Mouse (Mus musculus): ENCODE results near the gene Tchp. TPM values are rescaled to one million over a fixed set of nuclear protein-coding genes. Genes with fewer than 3 reads are reported as not detected.

Gene Tchp
- polyA plus RNA-seq, 1 experiment from 2014 or later: 19.8 TPM

GRCm38 (mm10) chr5:114699015-114699414 lies 8.5 kb upstream of the Tchp start:
- Histone ChIP-seq H3K4me1 (no peaks in the 10 kb centered on the region; the same call in 1 of the 2 replicates), H3K4me3 (no peak overlapping the region), H3K9me3 (no peaks in the 10 kb centered on the region), H3K4me2 (no peak overlapping the region), H3K36me3 (no peaks in the 10 kb centered on the region), H3K27ac (no peak overlapping the region), H3K27me3 (peaks cover under 1% of the 10 kb centered on the region; the same call in 1 of the 2 replicates), H3K9ac (no peak overlapping the region)
- WGBS: 62% methylated on average over 7 of the region's 7 CpGs
- no peak for ATAC-seq (ENCODE audit: insufficient number of reproducible peaks, insufficient read depth, low FRiP score, low TSS enrichment, low read depth)

GRCm38 (mm10) chr5:114702403-114703392 lies 4.9 kb upstream of the Tchp start:
- Histone ChIP-seq H3K4me2 (no peak overlapping the region), H3K4me1 (no peaks in the 10 kb centered on the region; the same call in 1 of the 2 replicates), H3K9ac (no peak overlapping the region), H3K4me3 (no peak overlapping the region), H3K27ac (no peak overlapping the region), H3K9me3 (no peaks in the 10 kb centered on the region), H3K36me3 (no peaks in the 10 kb centered on the region), H3K27me3 (no peaks in the 10 kb centered on the region)
- ATAC-seq (ENCODE audit: insufficient number of reproducible peaks, insufficient read depth, low FRiP score, low TSS enrichment, low read depth): no peak
- WGBS: 65% methylated on average over 14 of the region's 14 CpGs

DNA sequence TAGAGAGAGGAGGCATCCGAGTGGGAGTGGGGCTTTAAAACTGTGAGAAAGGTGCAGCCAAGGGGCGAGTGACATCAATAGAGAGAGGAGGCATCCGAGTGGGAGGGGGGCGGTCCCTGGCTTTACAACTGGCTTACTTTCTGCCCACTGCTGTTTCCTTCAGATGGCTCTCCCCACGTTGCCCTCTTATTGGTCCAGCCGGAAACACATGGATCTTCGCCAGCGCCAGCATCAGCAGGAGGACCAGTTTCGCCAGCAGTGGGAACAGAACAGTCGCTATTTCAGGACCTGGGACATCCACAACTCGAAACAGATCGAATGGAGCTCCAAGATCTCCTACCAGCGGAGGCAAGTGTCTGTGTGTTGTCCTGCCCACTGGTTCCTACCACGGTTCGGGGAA lies 931 bp downstream of the Tchp start:
- ATAC-seq (ENCODE audit: insufficient number of reproducible peaks, insufficient read depth, low FRiP score, low TSS enrichment, low read depth): no peak
- Histone ChIP-seq H3K4me3 (peak overlapping the region; percentile 85), H3K27ac (no peak overlapping the region), H3K36me3 (peaks cover 41% of the 10 kb centered on the region), H3K27me3 (no peaks in the 10 kb centered on the region), H3K9me3 (no peaks in the 10 kb centered on the region), H3K9ac (peak overlapping the region; percentile 81), H3K4me1 (peaks cover 7% of the 10 kb centered on the region), H3K4me2 (peak overlapping the region; percentile 77)
- 47% methylated on average over 15 of the region's 15 CpGs for WGBS

DNA sequence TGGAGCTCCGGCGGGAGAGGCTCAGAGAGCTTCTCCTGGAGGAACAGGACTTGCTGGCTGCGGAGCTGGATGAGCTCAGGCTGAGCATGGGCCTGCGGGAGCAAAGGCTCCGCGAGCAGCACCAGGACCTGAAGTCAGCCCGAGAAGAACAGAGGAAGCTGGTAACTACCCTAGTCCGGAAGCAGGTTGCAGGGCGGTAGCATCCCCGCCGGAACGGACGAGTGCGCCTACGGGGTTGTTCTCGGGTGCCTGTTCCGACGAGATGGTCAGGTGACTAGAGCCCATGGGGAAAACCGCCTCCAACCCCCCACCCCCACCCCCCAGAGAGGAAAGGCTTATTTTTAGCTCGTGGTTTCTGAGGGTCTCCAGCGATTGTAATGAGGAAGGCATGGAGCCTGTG lies 1.8 kb downstream of the Tchp start:
- H3K4me3 ChIP-seq: no peak overlapping the region
- no peaks in the 10 kb centered on the region for H3K27me3 ChIP-seq
- H3K4me1 ChIP-seq: peaks cover 7% of the 10 kb centered on the region
- H3K4me2 ChIP-seq: no peak overlapping the region
- peaks cover 50% of the 10 kb centered on the region for H3K36me3 ChIP-seq
- WGBS: 92% methylated on average over 21 of the region's 21 CpGs
- ATAC-seq (ENCODE audit: insufficient number of reproducible peaks, insufficient read depth, low FRiP score, low TSS enrichment, low read depth): no peak
- H3K9me3 ChIP-seq: no peaks in the 10 kb centered on the region
- H3K9ac ChIP-seq: no peak overlapping the region
- H3K27ac ChIP-seq: no peak overlapping the region

GRCm38 (mm10) chr5:114714551-114714950 lies 7.0 kb downstream of the Tchp start:
- peaks cover 97% of the 10 kb centered on the region for H3K36me3 ChIP-seq
- no peak overlapping the region for H3K4me2 ChIP-seq
- no peak overlapping the region for H3K4me3 ChIP-seq
- H3K27ac ChIP-seq: no peak overlapping the region
- WGBS: 90% methylated on average over 18 of the region's 18 CpGs
- no peaks in the 10 kb centered on the region for H3K27me3 ChIP-seq
- no peaks in the 10 kb centered on the region for H3K9me3 ChIP-seq
- H3K4me1 ChIP-seq: no peaks in the 10 kb centered on the region
- no peak for ATAC-seq (ENCODE audit: insufficient number of reproducible peaks, insufficient read depth, low FRiP score, low TSS enrichment, low read depth)
- H3K9ac ChIP-seq: no peak overlapping the region

DNA sequence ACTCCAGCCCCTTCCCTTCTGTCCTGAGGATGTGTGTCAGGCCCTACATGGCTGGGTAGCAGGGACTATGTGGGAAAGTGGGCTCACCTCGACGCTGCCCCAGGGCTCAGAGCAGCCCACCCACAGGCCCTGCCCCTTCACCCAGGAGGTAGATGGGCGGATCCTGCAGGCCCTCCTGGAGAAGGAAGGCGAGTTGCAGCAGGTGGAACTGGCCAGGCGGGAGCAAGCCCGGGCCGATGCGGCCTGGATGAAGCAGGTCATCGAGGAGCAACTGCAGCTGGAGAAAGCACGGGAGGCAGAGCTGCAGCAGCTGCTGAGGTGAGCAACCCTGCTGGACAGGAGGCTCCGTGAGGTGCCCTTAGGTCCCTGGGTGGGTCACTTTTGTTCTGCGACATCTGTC lies 9.7 kb downstream of the Tchp start:
- H3K9ac ChIP-seq: no peak overlapping the region
- no peak overlapping the region for H3K27ac ChIP-seq
- H3K9me3 ChIP-seq: no peaks in the 10 kb centered on the region
- H3K36me3 ChIP-seq: peaks cover 98% of the 10 kb centered on the region
- WGBS: 84% methylated on average over 12 of the region's 12 CpGs
- no peaks in the 10 kb centered on the region for H3K4me1 ChIP-seq
- no peak for ATAC-seq (ENCODE audit: insufficient number of reproducible peaks, insufficient read depth, low FRiP score, low TSS enrichment, low read depth)
- H3K4me3 ChIP-seq: no peak overlapping the region
- H3K4me2 ChIP-seq: no peak overlapping the region
- no peaks in the 10 kb centered on the region for H3K27me3 ChIP-seq

GRCm38 (mm10) chr5:114717937-114718336 lies 10.4 kb downstream of the Tchp start:
- ATAC-seq (ENCODE audit: insufficient number of reproducible peaks, insufficient read depth, low FRiP score, low TSS enrichment, low read depth): no peak
- H3K9ac ChIP-seq: no peak overlapping the region
- H3K27ac ChIP-seq: no peak overlapping the region
- H3K4me3 ChIP-seq: no peak overlapping the region
- peaks cover 100% of the 10 kb centered on the region for H3K36me3 ChIP-seq
- no peak overlapping the region for H3K4me2 ChIP-seq
- WGBS: 92% methylated on average over 8 of the region's 8 CpGs
- H3K27me3 ChIP-seq: no peaks in the 10 kb centered on the region
- no peaks in the 10 kb centered on the region for H3K9me3 ChIP-seq
- no peaks in the 10 kb centered on the region for H3K4me1 ChIP-seq

DNA sequence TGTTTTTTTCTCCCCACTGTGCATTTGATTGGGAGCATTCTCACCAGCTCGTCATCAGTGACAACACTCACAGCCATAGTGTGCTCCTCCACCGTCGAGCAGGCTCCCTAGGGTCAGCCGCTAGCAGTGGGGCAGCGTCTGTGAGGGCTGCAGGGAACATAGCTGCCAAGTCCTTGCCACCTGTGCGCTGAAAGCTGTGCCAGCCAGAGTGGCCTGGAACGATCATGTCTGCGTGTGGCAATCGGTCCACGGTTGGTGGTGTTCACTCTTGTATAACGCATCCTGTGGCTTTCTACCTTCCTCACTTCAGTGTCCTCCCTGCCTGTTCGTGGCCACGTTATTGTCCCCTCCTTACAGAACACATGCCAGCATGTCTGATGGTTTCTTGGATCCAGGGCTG lies 10.9 kb downstream of the Tchp start:
- H3K4me3 ChIP-seq: no peak overlapping the region
- no peak for ATAC-seq (ENCODE audit: insufficient number of reproducible peaks, insufficient read depth, low FRiP score, low TSS enrichment, low read depth)
- H3K4me2 ChIP-seq: no peak overlapping the region
- no peaks in the 10 kb centered on the region for H3K27me3 ChIP-seq
- no peaks in the 10 kb centered on the region for H3K9me3 ChIP-seq
- H3K9ac ChIP-seq: no peak overlapping the region
- WGBS: 91% methylated on average over 13 of the region's 13 CpGs
- H3K27ac ChIP-seq: no peak overlapping the region
- peaks cover 96% of the 10 kb centered on the region for H3K36me3 ChIP-seq
- no peaks in the 10 kb centered on the region for H3K4me1 ChIP-seq

- no peak for ATAC-seq (ENCODE audit: insufficient number of reproducible peaks, insufficient read depth, low FRiP score, low TSS enrichment, low read depth)
- H3K9ac ChIP-seq: no peak overlapping the region
- no peaks in the 10 kb centered on the region for H3K4me1 ChIP-seq
- H3K4me2 ChIP-seq: no peak overlapping the region
- H3K9me3 ChIP-seq: no peaks in the 10 kb centered on the region
- H3K4me3 ChIP-seq: no peak overlapping the region
- no peak overlapping the region for H3K27ac ChIP-seq
- H3K36me3 ChIP-seq: peaks cover 95% of the 10 kb centered on the region
- 89% methylated on average over 20 of the region's 20 CpGs for WGBS
- no peaks in the 10 kb centered on the region for H3K27me3 ChIP-seq
Measured at GRCm38 (mm10) chr5:114719003-114719927, 11.7 kb downstream of the Tchp start.

DNA sequence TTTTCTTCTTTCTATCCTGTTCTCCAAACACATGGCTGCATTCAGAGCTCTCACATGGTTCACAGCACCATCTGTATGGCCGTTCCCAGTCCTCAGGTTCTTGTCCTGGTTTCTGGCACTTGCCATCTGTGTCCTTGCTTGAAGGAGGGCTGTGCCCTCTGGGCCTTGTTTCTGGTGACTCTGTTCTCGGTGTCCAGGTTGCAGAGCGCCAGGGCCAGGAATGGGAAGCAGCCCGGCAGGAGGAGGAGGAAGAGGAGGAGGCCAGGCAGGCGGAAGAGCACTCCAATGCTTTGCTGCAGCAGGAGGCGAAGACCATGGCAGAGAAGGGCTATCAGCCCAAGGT lies 12.3 kb downstream of the Tchp start:
- no peak overlapping the region for H3K4me3 ChIP-seq
- peaks cover 91% of the 10 kb centered on the region for H3K36me3 ChIP-seq
- 92% methylated on average over 6 of the region's 6 CpGs for WGBS
- H3K27ac ChIP-seq: no peak overlapping the region
- H3K27me3 ChIP-seq: no peaks in the 10 kb centered on the region
- no peaks in the 10 kb centered on the region for H3K4me1 ChIP-seq
- H3K4me2 ChIP-seq: no peak overlapping the region
- ATAC-seq (ENCODE audit: insufficient number of reproducible peaks, insufficient read depth, low FRiP score, low TSS enrichment, low read depth): no peak
- no peak overlapping the region for H3K9ac ChIP-seq
- no peaks in the 10 kb centered on the region for H3K9me3 ChIP-seq

DNA sequence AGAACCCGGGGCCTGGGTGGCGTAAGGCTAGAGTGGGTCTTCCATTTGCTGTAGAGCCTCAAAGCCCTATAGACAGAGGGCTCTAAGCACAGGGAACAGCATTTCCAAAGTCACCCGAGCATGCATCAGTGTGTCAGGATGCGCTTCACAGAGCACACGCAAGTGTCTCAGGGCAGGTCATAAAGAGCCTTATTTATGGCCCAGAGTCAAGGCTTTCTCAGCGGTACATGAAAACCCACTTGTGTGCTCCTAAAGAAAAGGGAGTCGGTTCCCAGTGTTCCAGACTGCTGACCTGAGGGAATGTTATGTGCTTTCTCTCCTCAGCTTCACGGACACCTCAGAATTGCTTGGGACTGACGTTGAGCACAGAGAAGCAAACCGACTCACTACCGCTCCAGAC lies 13.2 kb downstream of the Tchp start:
- no peaks in the 10 kb centered on the region for H3K9me3 ChIP-seq
- ATAC-seq (ENCODE audit: insufficient number of reproducible peaks, insufficient read depth, low FRiP score, low TSS enrichment, low read depth): no peak
- 90% methylated on average over 11 of the region's 11 CpGs for WGBS
- no peak overlapping the region for H3K27ac ChIP-seq
- H3K4me1 ChIP-seq: no peaks in the 10 kb centered on the region
- peaks cover 90% of the 10 kb centered on the region for H3K36me3 ChIP-seq
- no peaks in the 10 kb centered on the region for H3K27me3 ChIP-seq
- no peak overlapping the region for H3K4me2 ChIP-seq
- no peak overlapping the region for H3K9ac ChIP-seq
- H3K4me3 ChIP-seq: no peak overlapping the region

Data from embryonic facial prominence, embryonic 13.5 days (tissue).